Mouse (Mus musculus): ENCODE results near the gene Dnmt3b.
A peak's percentile ranks its signal among the peaks of the same experiment; 100 is the strongest.

The Dnmt3b gene

GRCm38 (mm10) chr2:153649298-153650013 is at the start of gene Dnmt3b:
TSS of gene Dnmt3b (plus strand) at chr2:153649450.
- peak in 1 of 2 experiments; percentile 15 for DNase-seq (ENCODE audit: low spot score in 2 of 2)

- DNase-seq (ENCODE audit: low spot score in 2 of 2) = no peak
Measured at GRCm38 (mm10) chr2:153600021-153600666, 49.1 kb upstream of the Dnmt3b start.

GRCm38 (mm10) chr2:153600667-153601648 is 48.3 kb upstream of the Dnmt3b start:
- DNase-seq (ENCODE audit: low spot score in 2 of 2) = no peak

- no peak for DNase-seq (ENCODE audit: low spot score in 2 of 2)
Measured at GRCm38 (mm10) chr2:153603724-153604123, 45.5 kb upstream of the Dnmt3b start.

- no peak for DNase-seq (ENCODE audit: low spot score in 2 of 2)
Measured at GRCm38 (mm10) chr2:153606421-153606820, 42.8 kb upstream of the Dnmt3b start.

- DNase-seq (ENCODE audit: low spot score in 2 of 2) = no peak
Measured at GRCm38 (mm10) chr2:153607870-153608515, 41.3 kb upstream of the Dnmt3b start.

- DNase-seq (ENCODE audit: low spot score in 2 of 2) = no peak
Measured at GRCm38 (mm10) chr2:153609058-153609457, 40.2 kb upstream of the Dnmt3b start.

GRCm38 (mm10) chr2:153609548-153609947 is 39.7 kb upstream of the Dnmt3b start:
- peak; percentile 18 to 81 for DNase-seq (ENCODE audit: low spot score in 2 of 2)

- DNase-seq (ENCODE audit: low spot score in 2 of 2) = no peak
Measured at GRCm38 (mm10) chr2:153610426-153611240, 38.6 kb upstream of the Dnmt3b start.

GRCm38 (mm10) chr2:153611241-153611630 is 38.0 kb upstream of the Dnmt3b start:
- DNase-seq (ENCODE audit: low spot score in 2 of 2) = no peak

- DNase-seq (ENCODE audit: low spot score in 2 of 2) = no peak
Measured at GRCm38 (mm10) chr2:153611743-153612142, 37.5 kb upstream of the Dnmt3b start.

- no peak for DNase-seq (ENCODE audit: low spot score in 2 of 2)
Measured at GRCm38 (mm10) chr2:153612594-153613281, 36.5 kb upstream of the Dnmt3b start.

- DNase-seq (ENCODE audit: low spot score in 2 of 2) = no peak
Measured at GRCm38 (mm10) chr2:153616893-153617292, 32.4 kb upstream of the Dnmt3b start.

- DNase-seq (ENCODE audit: low spot score in 2 of 2) = no peak
Measured at GRCm38 (mm10) chr2:153618439-153618838, 30.8 kb upstream of the Dnmt3b start.

- DNase-seq (ENCODE audit: low spot score in 2 of 2) = no peak
Measured at GRCm38 (mm10) chr2:153618889-153619288, 30.4 kb upstream of the Dnmt3b start.

GRCm38 (mm10) chr2:153622449-153622848 is 26.8 kb upstream of the Dnmt3b start:
- DNase-seq (ENCODE audit: low spot score in 2 of 2) = no peak

GRCm38 (mm10) chr2:153630950-153631349 is 18.3 kb upstream of the Dnmt3b start:
- DNase-seq (ENCODE audit: low spot score in 2 of 2) = no peak

- peak; percentile 42 to 78 for DNase-seq (ENCODE audit: low spot score in 2 of 2)
Measured at GRCm38 (mm10) chr2:153631976-153632870, 17.0 kb upstream of the Dnmt3b start, which contains the start of gene Commd7. TSS of gene Commd7 (minus strand) at chr2:153632781.

- no peak for DNase-seq (ENCODE audit: low spot score in 2 of 2)
Measured at GRCm38 (mm10) chr2:153632871-153633226, 16.4 kb upstream of the Dnmt3b start.

Measured in left cerebral cortex, adult 9 months (tissue).